Mouse (Mus musculus): Measurements from ENCODE around the gene Gm43638. TPM values are rescaled to one million over a fixed set of nuclear protein-coding genes. Genes with fewer than 3 reads are reported as not detected.
A peak's percentile ranks its signal among the peaks of the same experiment; 100 is the strongest.

Gm43638 gene
- polyA plus RNA-seq, 1 experiment from 2014 or later = not detected

- no peak for ATAC-seq
- Histone ChIP-seq H3K4me3 (ENCODE audit: low read depth, low read length) (no peak overlapping the region), H3K9me3 (ENCODE audit: control insufficient read depth) (no peaks in the 10 kb centered on the region), H3K4me1 (replicated peaks; ENCODE audit: control insufficient read depth, insufficient read depth, low read length) (no peaks in the 10 kb centered on the region), H3K9ac (ENCODE audit: low read depth, low read length) (no peak overlapping the region), H3K27ac (ENCODE audit: low read depth, low read length) (no peak overlapping the region), H3K36me3 (ENCODE audit: control insufficient read depth, insufficient read depth) (no peaks in the 10 kb centered on the region), H3K27me3 (replicated peaks; ENCODE audit: control insufficient read depth, insufficient read depth, low read length) (no peaks in the 10 kb centered on the region), H3K4me2 (replicated peaks; ENCODE audit: low read depth) (no peak overlapping the region)
- no peak for TF ChIP-seq CTCF (IDR thresholded peaks at IDR 0.05; ENCODE audit: low read depth)
Measured at GRCm38 (mm10) chr5:87499341-87499740, 12.7 kb upstream of the Gm43638 start.

- no peak for ATAC-seq
- H3K9me3 ChIP-seq (ENCODE audit: control insufficient read depth) = no peaks in the 10 kb centered on the region
- H3K36me3 ChIP-seq (ENCODE audit: control insufficient read depth, insufficient read depth) = no peaks in the 10 kb centered on the region
- no peak overlapping the region for H3K4me2 ChIP-seq (replicated peaks; ENCODE audit: low read depth)
- no peaks in the 10 kb centered on the region for H3K27me3 ChIP-seq (replicated peaks; ENCODE audit: control insufficient read depth, insufficient read depth, low read length)
- H3K9ac ChIP-seq (ENCODE audit: low read depth, low read length) = no peak overlapping the region
- no peak overlapping the region for H3K4me3 ChIP-seq (ENCODE audit: low read depth, low read length)
- no peak for TF ChIP-seq CTCF (IDR thresholded peaks at IDR 0.05; ENCODE audit: low read depth)
- no peak overlapping the region for H3K27ac ChIP-seq (ENCODE audit: low read depth, low read length)
- no peaks in the 10 kb centered on the region for H3K4me1 ChIP-seq (replicated peaks; ENCODE audit: control insufficient read depth, insufficient read depth, low read length)
Measured at GRCm38 (mm10) chr5:87498936-87499335, 12.3 kb upstream of the Gm43638 start.

GRCm38 (mm10) chr5:87490771-87491170 is 4.2 kb upstream of the Gm43638 start, which contains the start of gene Ugt2a1:
Gene Ugt2a1, minus strand, starts transcription at chr5:87490871.
- H3K36me3 ChIP-seq (ENCODE audit: control insufficient read depth, insufficient read depth) = no peaks in the 10 kb centered on the region
- no peak for TF ChIP-seq CTCF (IDR thresholded peaks at IDR 0.05; ENCODE audit: low read depth)
- no peak for ATAC-seq
- H3K27ac ChIP-seq (ENCODE audit: low read depth, low read length) = no peak within 1 kb of the TSS
- no peaks in the 10 kb centered on the region for H3K27me3 ChIP-seq (replicated peaks; ENCODE audit: control insufficient read depth, insufficient read depth, low read length)
- no peak within 1 kb of the TSS for H3K4me2 ChIP-seq (replicated peaks; ENCODE audit: low read depth)
- no peak within 1 kb of the TSS for H3K4me3 ChIP-seq (ENCODE audit: low read depth, low read length)
- WGBS = 90% methylated on average over 1 of the region's 1 CpGs
- H3K9ac ChIP-seq (ENCODE audit: low read depth, low read length) = no peak within 1 kb of the TSS
- H3K9me3 ChIP-seq (ENCODE audit: control insufficient read depth) = no peaks in the 10 kb centered on the region
- H3K4me1 ChIP-seq (replicated peaks; ENCODE audit: control insufficient read depth, insufficient read depth, low read length) = no peaks in the 10 kb centered on the region

- H3K4me2 ChIP-seq (replicated peaks; ENCODE audit: low read depth) = no peak within 1 kb of the TSS
- no peaks in the 10 kb centered on the region for H3K27me3 ChIP-seq (replicated peaks; ENCODE audit: control insufficient read depth, insufficient read depth, low read length)
- no peak within 1 kb of the TSS for H3K9ac ChIP-seq (ENCODE audit: low read depth, low read length)
- H3K27ac ChIP-seq (ENCODE audit: low read depth, low read length) = no peak within 1 kb of the TSS
- H3K36me3 ChIP-seq (ENCODE audit: control insufficient read depth, insufficient read depth) = no peaks in the 10 kb centered on the region
- no peak for TF ChIP-seq CTCF (IDR thresholded peaks at IDR 0.05; ENCODE audit: low read depth)
- H3K4me1 ChIP-seq (replicated peaks; ENCODE audit: control insufficient read depth, insufficient read depth, low read length) = no peaks in the 10 kb centered on the region
- ATAC-seq = no peak
- H3K4me3 ChIP-seq (ENCODE audit: low read depth, low read length) = no peak within 1 kb of the TSS
- WGBS = 83% methylated on average over 5 of the region's 5 CpGs
- no peaks in the 10 kb centered on the region for H3K9me3 ChIP-seq (ENCODE audit: control insufficient read depth)
Measured at GRCm38 (mm10) chr5:87482160-87482559, 4.4 kb downstream of the Gm43638 start, which contains the start of gene Ugt2a2. Gene Ugt2a2, minus strand, starts transcription at chr5:87482260.

- no peak for ATAC-seq
- no peaks in the 10 kb centered on the region for H3K9me3 ChIP-seq (ENCODE audit: control insufficient read depth)
- H3K4me1 ChIP-seq (replicated peaks; ENCODE audit: control insufficient read depth, insufficient read depth, low read length) = no peaks in the 10 kb centered on the region
- no peak for TF ChIP-seq CTCF (IDR thresholded peaks at IDR 0.05; ENCODE audit: low read depth)
- H3K4me2 ChIP-seq (replicated peaks; ENCODE audit: low read depth) = no peak overlapping the region
- 60% methylated on average over 1 of the region's 1 CpGs for WGBS
- H3K9ac ChIP-seq (ENCODE audit: low read depth, low read length) = no peak overlapping the region
- H3K36me3 ChIP-seq (ENCODE audit: control insufficient read depth, insufficient read depth) = no peaks in the 10 kb centered on the region
- no peak overlapping the region for H3K27ac ChIP-seq (ENCODE audit: low read depth, low read length)
- no peak overlapping the region for H3K4me3 ChIP-seq (ENCODE audit: low read depth, low read length)
- no peaks in the 10 kb centered on the region for H3K27me3 ChIP-seq (replicated peaks; ENCODE audit: control insufficient read depth, insufficient read depth, low read length)
Measured at GRCm38 (mm10) chr5:87458810-87459209, 27.8 kb downstream of the Gm43638 start.

GRCm38 (mm10) chr5:87457701-87458100 is 28.9 kb downstream of the Gm43638 start:
- TF ChIP-seq CTCF (IDR thresholded peaks at IDR 0.05; ENCODE audit: low read depth) = no peak
- Histone ChIP-seq H3K4me2 (replicated peaks; ENCODE audit: low read depth) (no peak overlapping the region), H3K9me3 (ENCODE audit: control insufficient read depth) (no peaks in the 10 kb centered on the region), H3K4me1 (replicated peaks; ENCODE audit: control insufficient read depth, insufficient read depth, low read length) (no peaks in the 10 kb centered on the region), H3K9ac (ENCODE audit: low read depth, low read length) (no peak overlapping the region), H3K27ac (ENCODE audit: low read depth, low read length) (no peak overlapping the region), H3K4me3 (ENCODE audit: low read depth, low read length) (no peak overlapping the region), H3K36me3 (ENCODE audit: control insufficient read depth, insufficient read depth) (no peaks in the 10 kb centered on the region), H3K27me3 (replicated peaks; ENCODE audit: control insufficient read depth, insufficient read depth, low read length) (no peaks in the 10 kb centered on the region)
- ATAC-seq = peak; percentile 71

Data from intestine, postnatal 0 days (tissue).